Mouse (Mus musculus) myocyte (in vitro differentiated cells): ENCODE results near the gene Fbln2. TPM values are rescaled to one million over a fixed set of nuclear protein-coding genes. Genes with fewer than 3 reads are reported as not detected.

Experiments used
- H3K27me3 ChIP-seq: one replicate; pipeline ENCODE4 v1.6.1; 2011; ENCODE audit not compliant: control insufficient read depth, insufficient read depth, insufficient read length
- H3K36me3 ChIP-seq: one replicate; pipeline ENCODE4 v1.6.1; 2011; ENCODE audit not compliant: control insufficient read depth, insufficient read depth
- H3K4me2 ChIP-seq: one replicate; pipeline ENCODE4 v1.6.1; 2011; ENCODE audit warnings: low read depth, control low read depth
- H3K4me3 ChIP-seq: one replicate; pipeline ENCODE4 v1.5.1; 2011; ENCODE audit warnings: mild to moderate bottlenecking, control low read depth, moderate library complexity
- H3K79me2 ChIP-seq: one replicate; pipeline ENCODE4 v1.6.1; 2011; ENCODE audit not compliant: control insufficient read depth, insufficient read depth
- H3ac ChIP-seq: one replicate; pipeline ENCODE4 v1.6.1; 2011; ENCODE audit not compliant: control insufficient read depth, insufficient read length
- CEBPB ChIP-seq: IDR thresholded peaks from 2 replicates; pipeline ENCODE4 v1.6.1; 2011; ENCODE audit warnings: mild to moderate bottlenecking, moderate library complexity; ENCODE audit not compliant: poor library complexity, insufficient read depth, severe bottlenecking
- E2F4 ChIP-seq: IDR thresholded peaks from one replicate; pipeline ENCODE4 v1.6.1; 2011; ENCODE audit warnings: mild to moderate bottlenecking, control low read depth, moderate library complexity; ENCODE audit not compliant: insufficient read depth
- MAX ChIP-seq: IDR thresholded peaks from one replicate; pipeline ENCODE4 v1.6.1; 2011; ENCODE audit warnings: low read depth, mild to moderate bottlenecking, control low read depth
- MYOD1 ChIP-seq, 3 experiments: IDR thresholded peaks; one replicate each; pipeline ENCODE4 v1.6.1; 2011; ENCODE audit warnings: control low read depth in 2 of 3, low read depth in 2 of 3, mild to moderate bottlenecking in 2 of 3, moderate library complexity in 1 of 3; ENCODE audit not compliant: insufficient read length in 2 of 3, control insufficient read depth in 1 of 3
- MYOG ChIP-seq, 3 experiments: IDR thresholded peaks; one replicate each; pipeline ENCODE4 v1.6.1; 2011; ENCODE audit warnings: control low read depth in 2 of 3, low read depth in 2 of 3, mild to moderate bottlenecking in 2 of 3; ENCODE audit not compliant: insufficient read length in 2 of 3, control insufficient read depth in 1 of 3, insufficient read depth in 1 of 3
- POLR2A ChIP-seq: IDR thresholded peaks from one replicate; pipeline ENCODE4 v1.6.1; 2011; ENCODE audit warnings: low read depth, mild to moderate bottlenecking, control low read depth, moderate library complexity; ENCODE audit not compliant: insufficient read length
- POLR2AphosphoS2 ChIP-seq: IDR thresholded peaks from one replicate; pipeline ENCODE4 v1.6.1; 2011; ENCODE audit warnings: low read depth, control low read depth; ENCODE audit not compliant: insufficient read length
- REST ChIP-seq: IDR thresholded peaks from one replicate; pipeline ENCODE4 v1.6.1; 2011; ENCODE audit warnings: mild to moderate bottlenecking, control low read depth, moderate library complexity; ENCODE audit not compliant: insufficient read depth, insufficient read length
- SRF ChIP-seq: IDR thresholded peaks from one replicate; pipeline ENCODE4 v1.6.1; 2011; ENCODE audit warnings: low read depth; ENCODE audit not compliant: control insufficient read depth, insufficient read length
- TCF12 ChIP-seq: IDR thresholded peaks from one replicate; pipeline ENCODE4 v1.6.1; 2011; ENCODE audit warnings: mild to moderate bottlenecking, control low read depth; ENCODE audit not compliant: poor library complexity, insufficient read depth, severe bottlenecking
- TCF3 ChIP-seq: IDR thresholded peaks from one replicate; pipeline ENCODE4 v1.6.1; 2011; ENCODE audit warnings: low read depth, control low read depth; ENCODE audit not compliant: insufficient read length
- USF1 ChIP-seq: IDR thresholded peaks from one replicate; pipeline ENCODE4 v1.6.1; 2011; ENCODE audit warnings: low read depth, mild to moderate bottlenecking, control low read depth, moderate library complexity
- polyA plus RNA-seq: library from polyadenylated mRNA; unstranded; fragments of >200 nt; fragmentation: generic; extraction: Trizol; gene quantifications from one replicate; pipeline ENCODE4 v1.2.1, GENCODE M21; 2012; ENCODE audit warnings: missing spikeins

Gene Fbln2
- polyA plus RNA-seq, 1 experiment: 167 TPM

- H3K36me3 ChIP-seq: peaks cover 9% of the 10 kb centered on the region
- H3K4me2 ChIP-seq: no peak overlapping the region
- peaks cover 40% of the 10 kb centered on the region for H3K79me2 ChIP-seq
- no peak overlapping the region for H3K4me3 ChIP-seq
- no peak overlapping the region for H3ac ChIP-seq
- no peaks in the 10 kb centered on the region for H3K27me3 ChIP-seq
- no peak for TF ChIP-seq CEBPB
- no peak for TF ChIP-seq SRF
- no peak for TF ChIP-seq REST
- no peak for TF ChIP-seq MYOG (IDR thresholded peaks at IDR 0.05; ENCODE audit: control insufficient read depth in 1 of 3, insufficient read depth in 1 of 3, insufficient read length in 2 of 3, low read depth in 2 of 3)
- TF ChIP-seq MAX: no peak
- no peak for TF ChIP-seq TCF12
- no peak for TF ChIP-seq TCF3
- no peak for TF ChIP-seq POLR2A
- no peak for TF ChIP-seq POLR2AphosphoS2
Measured at GRCm38 (mm10) chr6:91231523-91231922, 19.3 kb downstream of the Fbln2 start.

DNA sequence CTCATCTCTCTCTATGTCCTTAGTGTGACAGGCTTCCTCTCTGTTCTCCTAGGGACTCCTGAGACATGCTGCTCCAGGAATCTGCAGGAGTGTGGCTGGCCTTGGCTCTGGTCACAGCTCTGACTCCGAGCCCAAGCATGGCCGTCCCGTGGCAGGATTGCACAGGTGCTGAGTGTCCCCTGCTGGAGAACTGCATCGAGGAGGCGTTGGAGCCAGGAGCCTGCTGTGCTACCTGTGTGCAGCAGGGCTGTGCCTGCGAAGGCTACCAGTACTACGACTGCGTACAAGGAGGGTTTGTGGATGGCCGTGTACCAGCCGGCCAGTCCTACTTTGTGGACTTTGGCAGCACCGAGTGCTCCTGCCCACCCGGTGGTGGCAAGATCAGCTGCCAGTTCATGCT is 20.8 kb downstream of the Fbln2 start:
- no peaks in the 10 kb centered on the region for H3K27me3 ChIP-seq
- H3ac ChIP-seq: no peak overlapping the region
- no peak overlapping the region for H3K4me3 ChIP-seq

DNA sequence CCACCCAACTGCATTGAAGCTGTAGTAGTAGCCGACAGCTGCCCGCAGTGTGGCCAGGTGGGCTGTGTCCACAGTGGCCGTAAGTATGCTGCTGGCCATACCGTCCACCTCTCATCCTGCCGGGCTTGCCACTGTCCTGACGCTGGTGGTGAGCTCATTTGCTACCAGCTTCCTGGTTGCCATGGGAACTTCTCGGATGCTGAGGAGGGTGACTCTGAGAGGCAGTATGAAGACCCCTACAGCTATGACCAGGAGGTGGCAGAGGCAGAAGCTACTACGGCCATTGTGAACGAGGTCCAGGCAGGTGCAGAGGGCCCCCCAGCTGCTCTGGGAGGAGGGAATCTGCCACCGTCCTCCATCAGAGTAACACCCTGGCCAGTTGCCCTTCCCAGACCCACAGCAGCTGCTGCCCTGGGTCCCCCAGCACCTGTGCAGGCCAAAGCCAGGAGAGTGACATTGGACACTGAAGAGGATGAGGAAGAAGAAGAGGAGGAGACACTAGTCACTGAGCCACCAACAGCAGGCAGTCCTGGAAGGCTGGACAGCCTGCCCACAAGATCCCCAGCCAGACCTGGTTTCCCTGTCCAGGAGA is 21.3 kb downstream of the Fbln2 start:
- H3K36me3 ChIP-seq: peaks cover 9% of the 10 kb centered on the region
- no peak overlapping the region for H3K4me3 ChIP-seq
- no peak overlapping the region for H3K4me2 ChIP-seq
- H3ac ChIP-seq: no peak overlapping the region
- TF ChIP-seq MYOG (IDR thresholded peaks at IDR 0.05; ENCODE audit: control insufficient read depth in 1 of 3, insufficient read depth in 1 of 3, insufficient read length in 2 of 3, low read depth in 2 of 3) (peak in 2 of 3 experiments; percentile 90 to 91), MYOD1 (IDR thresholded peaks at IDR 0.05; ENCODE audit: control insufficient read depth in 1 of 3, insufficient read length in 2 of 3, low read depth in 2 of 3) (peak in 2 of 3 experiments; percentile 73 to 83), TCF12 (peak; percentile 32), E2F4 (no peak), TCF3 (peak; percentile 38)
- no peaks in the 10 kb centered on the region for H3K27me3 ChIP-seq
- H3K79me2 ChIP-seq: peaks cover 22% of the 10 kb centered on the region

More for the DNA sequence above, 20.8 kb downstream of the Fbln2 start:
- H3K36me3 ChIP-seq: peaks cover 9% of the 10 kb centered on the region
- peaks cover 26% of the 10 kb centered on the region for H3K79me2 ChIP-seq
- no peak overlapping the region for H3K4me2 ChIP-seq
- TF ChIP-seq TCF3 (no peak), TCF12 (no peak), REST (no peak), MYOG (IDR thresholded peaks at IDR 0.05; ENCODE audit: control insufficient read depth in 1 of 3, insufficient read depth in 1 of 3, insufficient read length in 2 of 3, low read depth in 2 of 3) (no peak), MAX (no peak), POLR2A (no peak), CEBPB (no peak), E2F4 (no peak), POLR2AphosphoS2 (no peak), USF1 (no peak), SRF (no peak), MYOD1 (IDR thresholded peaks at IDR 0.05; ENCODE audit: control insufficient read depth in 1 of 3, insufficient read length in 2 of 3, low read depth in 2 of 3) (no peak)

DNA sequence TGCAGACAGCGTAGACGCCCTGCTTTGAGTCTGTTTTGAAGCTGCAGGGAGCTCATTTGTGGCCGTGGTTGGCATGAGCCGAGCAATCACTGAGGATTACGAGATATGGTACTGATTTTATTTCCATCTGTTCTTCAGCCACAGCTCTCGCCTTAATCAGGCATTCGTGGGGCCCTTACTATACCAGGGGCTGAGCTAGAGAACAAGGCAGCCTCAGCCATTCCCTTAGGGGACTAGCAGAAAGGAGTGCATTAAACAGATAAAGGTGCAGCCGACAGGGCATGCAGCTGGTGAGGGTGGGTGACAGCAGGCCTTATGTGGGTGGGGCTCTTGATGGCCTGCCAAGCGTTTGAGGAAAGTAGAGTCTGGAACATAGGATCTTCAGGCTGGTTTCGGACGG is 23.8 kb downstream of the Fbln2 start:
- H3K36me3 ChIP-seq: peaks cover 9% of the 10 kb centered on the region
- no peak for TF ChIP-seq REST
- TF ChIP-seq SRF: no peak
- no peak for TF ChIP-seq E2F4
- TF ChIP-seq TCF12: no peak
- no peak for TF ChIP-seq POLR2AphosphoS2
- no peak for TF ChIP-seq TCF3
- no peak for TF ChIP-seq USF1
- no peak for TF ChIP-seq POLR2A
- TF ChIP-seq CEBPB: no peak
- TF ChIP-seq MYOD1 (IDR thresholded peaks at IDR 0.05; ENCODE audit: control insufficient read depth in 1 of 3, insufficient read length in 2 of 3, low read depth in 2 of 3): no peak
- TF ChIP-seq MYOG (IDR thresholded peaks at IDR 0.05; ENCODE audit: control insufficient read depth in 1 of 3, insufficient read depth in 1 of 3, insufficient read length in 2 of 3, low read depth in 2 of 3): no peak
- no peak for TF ChIP-seq MAX
- no peak overlapping the region for H3ac ChIP-seq
- no peaks in the 10 kb centered on the region for H3K27me3 ChIP-seq
- H3K4me3 ChIP-seq: no peak overlapping the region
- no peak overlapping the region for H3K4me2 ChIP-seq
- H3K79me2 ChIP-seq: peaks cover 2% of the 10 kb centered on the region

DNA sequence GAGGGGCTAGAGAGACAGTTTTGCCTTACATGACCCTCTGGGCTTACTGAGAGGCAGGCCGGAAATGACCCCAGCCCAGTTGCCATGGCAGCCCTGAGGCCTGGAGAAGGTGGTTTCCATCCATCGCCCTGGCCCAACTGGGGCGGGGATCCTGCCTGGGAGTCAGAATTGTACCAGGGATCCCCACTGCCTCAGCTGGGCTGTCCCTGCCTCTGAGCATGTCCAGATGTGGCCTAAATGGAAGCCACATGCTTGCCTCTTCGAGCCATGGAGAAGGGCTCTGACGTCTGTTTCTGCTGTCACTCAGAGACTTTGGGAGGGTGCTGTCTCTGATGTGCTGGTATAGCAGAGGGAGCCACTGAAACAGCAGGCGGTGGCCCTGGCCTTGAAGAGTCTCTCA is 24.2 kb downstream of the Fbln2 start:
- no peak for TF ChIP-seq MAX
- TF ChIP-seq MYOG (IDR thresholded peaks at IDR 0.05; ENCODE audit: control insufficient read depth in 1 of 3, insufficient read depth in 1 of 3, insufficient read length in 2 of 3, low read depth in 2 of 3): no peak
- TF ChIP-seq MYOD1 (IDR thresholded peaks at IDR 0.05; ENCODE audit: control insufficient read depth in 1 of 3, insufficient read length in 2 of 3, low read depth in 2 of 3): no peak
- no peak for TF ChIP-seq USF1
- no peak for TF ChIP-seq TCF3
- no peak for TF ChIP-seq SRF
- TF ChIP-seq CEBPB: no peak
- TF ChIP-seq REST: no peak
- no peak for TF ChIP-seq E2F4
- no peak for TF ChIP-seq TCF12
- no peak for TF ChIP-seq POLR2AphosphoS2
- TF ChIP-seq POLR2A: no peak
- Histone ChIP-seq H3ac (no peak overlapping the region), H3K4me3 (no peak overlapping the region), H3K27me3 (no peaks in the 10 kb centered on the region), H3K4me2 (no peak overlapping the region), H3K79me2 (no peaks in the 10 kb centered on the region), H3K36me3 (peaks cover 9% of the 10 kb centered on the region)
